Mouse (Mus musculus): ENCODE measurements around the gene Gm21778. TPM values are rescaled to one million over a fixed set of nuclear protein-coding genes. Genes with fewer than 3 reads are reported as not detected.

Gene Gm21778
- not detected for total RNA-seq (2023)

GRCm38 (mm10) chrY:5942160-5942559 lies at the start of gene Gm21778:
Gene Gm21778, plus strand, starts transcription at chrY:5942460.

Other genes starting within 250 kb of the Gm21778 start
- gene Gm20914, start 216.5 kb upstream of the Gm21778 start, total RNA-seq (2023), result not detected
- not detected for gene Gm28171, start 149.1 kb upstream of the Gm21778 start, total RNA-seq (2023)